Mouse (Mus musculus) forebrain, embryonic 12.5 days (tissue): ENCODE measurements around the gene Arid3a. TPM values are rescaled to one million over a fixed set of nuclear protein-coding genes. Genes with fewer than 3 reads are reported as not detected.
"Not testable (repeated sequence)": the region's sequence is repeated elsewhere in the genome, so short reads cannot be mapped to it uniquely, and the experiment has no call there.

Source experiments
- ATAC-seq: fragments of 200-750 bp; cut with Nextera tagmentation; 2 replicates; pipeline ENCODE4 v1.8.0; 2017; ENCODE audit warnings: moderate TSS enrichment; ENCODE audit not compliant: low FRiP score
- H3K27ac ChIP-seq: fragments of 300-500 bp; sonication (generic); 2 replicates; pipeline ENCODE4 v1.5.1; 2016; ENCODE audit warnings: mild to moderate bottlenecking
- H3K27me3 ChIP-seq: fragments of 300-500 bp; sonication (generic); 2 replicates; pipeline ENCODE4 v1.6.1; 2016; ENCODE audit warnings: mild to moderate bottlenecking
- H3K36me3 ChIP-seq: fragments of 300-500 bp; sonication (generic); replicated peaks from 2 replicates; pipeline ENCODE4 v1.6.1; 2016; ENCODE audit warnings: mild to moderate bottlenecking
- H3K4me1 ChIP-seq: fragments of 300-500 bp; sonication (generic); 2 replicates; pipeline ENCODE4 v1.6.1; 2016
- H3K4me2 ChIP-seq: fragments of 300-500 bp; sonication (generic); 2 replicates; pipeline ENCODE4 v1.6.1; 2016; ENCODE audit warnings: mild to moderate bottlenecking, moderate library complexity
- H3K4me3 ChIP-seq: fragments of 300-500 bp; sonication (generic); replicated peaks from 2 replicates; pipeline ENCODE4 v1.5.1; 2016; ENCODE audit warnings: mild to moderate bottlenecking
- H3K9ac ChIP-seq: fragments of 300-500 bp; sonication (generic); 2 replicates; pipeline ENCODE4 v1.6.1; 2016; ENCODE audit warnings: mild to moderate bottlenecking
- H3K9me3 ChIP-seq: fragments of 300-500 bp; sonication (generic); 2 replicates; pipeline ENCODE4 v1.6.1; 2016
- WGBS: fragments of 180-500 bp; shearing (Covaris S2); methylation state at CpG from one replicate; pipeline ENCODE4 v1.1.7; 2016; 5-methylcytosine and 5-hydroxymethylcytosine counted together
- polyA plus RNA-seq: library from polyadenylated mRNA; unstranded; fragments of >200 nt; fragmentation: Nextera tagmentation; extraction: Ambion mirVana; gene quantifications from 2 replicates; pipeline ENCODE4 v1.2.1, GENCODE M21; 2016

Arid3a gene
- polyA plus RNA-seq, 1 experiment from 2014 or later = 4.5 TPM

GRCm38 (mm10) chr10:79946752-79947322, 20.0 kb downstream of the Arid3a start:
- H3K27me3 ChIP-seq = no peaks in the 10 kb centered on the region
- no peak overlapping the region for H3K4me3 ChIP-seq
- peak overlapping the region; percentile 36; the same call in 1 of the 2 replicates for H3K27ac ChIP-seq
- H3K36me3 ChIP-seq = peaks cover 39% of the 10 kb centered on the region
- H3K9me3 ChIP-seq = no peaks in the 10 kb centered on the region
- 15% methylated on average over 7 of the region's 7 CpGs for WGBS
- no peak for ATAC-seq
- no peak overlapping the region; the same call in 1 of the 2 replicates for H3K9ac ChIP-seq
- peaks cover 31% of the 10 kb centered on the region for H3K4me1 ChIP-seq
- H3K4me2 ChIP-seq = peak overlapping the region; percentile 6; the same call in 1 of the 2 replicates

- H3K4me3 ChIP-seq = no peak overlapping the region
- ATAC-seq = no peak
- H3K27me3 ChIP-seq = no peaks in the 10 kb centered on the region
- 79% methylated on average over 6 of the region's 6 CpGs for WGBS
- H3K9me3 ChIP-seq = no peaks in the 10 kb centered on the region
- no peak overlapping the region for H3K27ac ChIP-seq
- peaks cover 31% of the 10 kb centered on the region for H3K4me1 ChIP-seq
- no peak overlapping the region for H3K9ac ChIP-seq
- peaks cover 35% of the 10 kb centered on the region for H3K36me3 ChIP-seq
- H3K4me2 ChIP-seq = no peak overlapping the region
Observed at GRCm38 (mm10) chr10:79947502-79947901, 20.7 kb downstream of the Arid3a start.

DNA sequence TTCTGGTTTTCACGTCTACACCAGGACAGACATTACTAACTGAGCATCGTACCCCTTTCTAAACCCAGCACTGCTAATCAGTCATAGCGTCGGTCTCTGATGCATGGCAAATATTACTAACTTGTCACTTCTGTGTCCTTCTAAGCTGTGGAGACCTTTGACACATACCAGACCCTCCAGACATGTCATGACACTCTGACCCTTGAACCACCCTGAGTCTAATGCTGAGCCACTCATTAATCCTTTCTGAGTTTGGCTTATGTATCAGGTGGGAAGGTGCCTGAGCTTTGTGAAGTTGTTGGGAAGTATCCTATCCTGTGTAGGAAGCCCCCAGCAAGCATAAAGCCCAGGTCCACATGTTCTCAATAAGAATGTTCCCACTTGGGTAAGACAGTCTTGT, 23.0 kb downstream of the Arid3a start:
- no peaks in the 10 kb centered on the region for H3K27me3 ChIP-seq
- no peak overlapping the region for H3K27ac ChIP-seq
- peaks cover 23% of the 10 kb centered on the region for H3K4me1 ChIP-seq
- H3K9ac ChIP-seq = no peak overlapping the region
- no peak overlapping the region for H3K4me3 ChIP-seq
- WGBS = 95% methylated on average over 4 of the region's 4 CpGs
- H3K36me3 ChIP-seq = peaks cover 42% of the 10 kb centered on the region
- H3K9me3 ChIP-seq = no peaks in the 10 kb centered on the region
- no peak overlapping the region for H3K4me2 ChIP-seq
- no peak for ATAC-seq

GRCm38 (mm10) chr10:79950661-79951060, 23.8 kb downstream of the Arid3a start:
- H3K9ac ChIP-seq = no peak overlapping the region
- no peaks in the 10 kb centered on the region for H3K27me3 ChIP-seq
- 89% methylated on average over 18 of the region's 18 CpGs for WGBS
- H3K36me3 ChIP-seq = peaks cover 42% of the 10 kb centered on the region
- ATAC-seq = no peak
- no peak overlapping the region for H3K4me2 ChIP-seq
- no peak overlapping the region for H3K27ac ChIP-seq
- peaks cover 15% of the 10 kb centered on the region for H3K4me1 ChIP-seq
- no peak overlapping the region for H3K4me3 ChIP-seq
- H3K9me3 ChIP-seq = no peaks in the 10 kb centered on the region

- H3K9ac ChIP-seq = no peak overlapping the region
- H3K9me3 ChIP-seq = no peaks in the 10 kb centered on the region
- H3K27me3 ChIP-seq = peaks cover 5% of the 10 kb centered on the region; the same call in 1 of the 2 replicates
- peaks cover 7% of the 10 kb centered on the region for H3K4me1 ChIP-seq
- ATAC-seq = no peak
- H3K4me3 ChIP-seq = no peak overlapping the region
- H3K36me3 ChIP-seq = peaks cover 35% of the 10 kb centered on the region
- WGBS = 87% methylated on average over 6 of the region's 6 CpGs
- H3K27ac ChIP-seq = no peak overlapping the region
- no peak overlapping the region for H3K4me2 ChIP-seq
Observed at GRCm38 (mm10) chr10:79953946-79954345, 27.1 kb downstream of the Arid3a start.

GRCm38 (mm10) chr10:79955691-79956090, 28.8 kb downstream of the Arid3a start:
- no peak for ATAC-seq
- Histone ChIP-seq H3K9me3 (no peaks in the 10 kb centered on the region), H3K27ac (no peak overlapping the region), H3K4me1 (peaks cover 10% of the 10 kb centered on the region), H3K9ac (0 out of 2 replicates have a peak overlapping the region, but pooled peaks have one; percentile 21), H3K4me3 (no peak overlapping the region), H3K36me3 (peaks cover 21% of the 10 kb centered on the region), H3K4me2 (no peak overlapping the region), H3K27me3 (peaks cover 5% of the 10 kb centered on the region; the same call in 1 of the 2 replicates)
- 83% methylated on average over 9 of the region's 9 CpGs for WGBS

DNA sequence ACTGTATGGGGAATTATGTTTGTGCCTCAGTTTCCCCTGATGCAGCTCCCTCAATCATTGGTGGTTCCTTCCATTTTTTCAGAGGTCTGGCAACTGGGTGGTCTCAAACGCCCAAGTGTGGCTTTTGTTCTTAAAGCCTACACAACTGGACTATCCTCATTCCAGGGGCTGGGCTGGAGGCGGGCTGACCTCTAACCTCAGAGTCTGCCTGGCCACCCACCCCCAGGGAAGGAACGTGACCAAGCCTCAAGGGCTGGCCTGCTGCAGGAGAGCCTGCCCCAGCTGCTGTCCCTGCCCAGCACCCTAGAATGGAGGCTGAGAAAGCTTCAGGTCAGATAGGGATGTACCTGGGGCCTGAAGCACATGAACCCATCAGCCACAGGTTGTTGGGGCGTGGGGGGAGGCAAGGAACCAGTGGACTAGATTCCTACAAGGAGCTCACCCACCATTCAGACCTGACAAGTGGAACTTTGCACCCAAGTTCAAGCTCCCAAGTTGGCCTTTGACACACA, 29.9 kb downstream of the Arid3a start:
- Histone ChIP-seq H3K27me3 (peaks cover 5% of the 10 kb centered on the region; the same call in 1 of the 2 replicates), H3K27ac (no peak overlapping the region), H3K4me1 (peaks cover 16% of the 10 kb centered on the region), H3K9me3 (no peaks in the 10 kb centered on the region), H3K4me2 (no peak overlapping the region), H3K4me3 (no peak overlapping the region), H3K9ac (no peak overlapping the region), H3K36me3 (peaks cover 15% of the 10 kb centered on the region)
- no peak for ATAC-seq
- 16% methylated on average over 4 of the region's 4 CpGs for WGBS

- ATAC-seq = no peak
- no peaks in the 10 kb centered on the region for H3K9me3 ChIP-seq
- H3K27me3 ChIP-seq = peaks cover 5% of the 10 kb centered on the region; the same call in 1 of the 2 replicates
- H3K4me1 ChIP-seq = peaks cover 16% of the 10 kb centered on the region
- peak overlapping the region; percentile 20; the same call in 1 of the 2 replicates for H3K27ac ChIP-seq
- H3K36me3 ChIP-seq = peaks cover 19% of the 10 kb centered on the region
- no peak overlapping the region for H3K9ac ChIP-seq
- WGBS = 17% methylated on average over 21 of the region's 21 CpGs
- H3K4me3 ChIP-seq = no peak overlapping the region
- H3K4me2 ChIP-seq = peak overlapping the region; percentile 27; the same call in 1 of the 2 replicates
Observed at GRCm38 (mm10) chr10:79958140-79958816, 31.4 kb downstream of the Arid3a start.

GRCm38 (mm10) chr10:79959412-79959811, 32.6 kb downstream of the Arid3a start:
- H3K9ac ChIP-seq, ATAC-seq, H3K27ac ChIP-seq, H3K27me3 ChIP-seq, H3K9me3 ChIP-seq: not testable (repeated sequence)
- Histone ChIP-seq H3K4me3 (peak overlapping the region; percentile 89), H3K36me3 (peaks cover 30% of the 10 kb centered on the region), H3K4me1 (peaks cover 16% of the 10 kb centered on the region), H3K4me2 (peak overlapping the region; percentile 80)
- 40% methylated on average over 10 of the region's 10 CpGs for WGBS

- Histone ChIP-seq H3K4me2 (peak within 1 kb of the TSS; percentile 80), H3K9ac (peak within 1 kb of the TSS; percentile 81), H3K27me3 (peaks cover 5% of the 10 kb centered on the region; the same call in 1 of the 2 replicates), H3K36me3 (peaks cover 36% of the 10 kb centered on the region), H3K9me3 (no peaks in the 10 kb centered on the region), H3K4me3 (peak within 1 kb of the TSS; percentile 89), H3K27ac (peak within 1 kb of the TSS; percentile 38), H3K4me1 (peaks cover 16% of the 10 kb centered on the region)
- under 1% methylated on average over 61 of the region's 61 CpGs for WGBS
- ATAC-seq = peak; percentile 95
Observed at GRCm38 (mm10) chr10:79959847-79960601, 33.2 kb downstream of the Arid3a start, which contains the start of gene Wdr18. Wdr18 (plus strand) TSS chr10:79960152.

DNA sequence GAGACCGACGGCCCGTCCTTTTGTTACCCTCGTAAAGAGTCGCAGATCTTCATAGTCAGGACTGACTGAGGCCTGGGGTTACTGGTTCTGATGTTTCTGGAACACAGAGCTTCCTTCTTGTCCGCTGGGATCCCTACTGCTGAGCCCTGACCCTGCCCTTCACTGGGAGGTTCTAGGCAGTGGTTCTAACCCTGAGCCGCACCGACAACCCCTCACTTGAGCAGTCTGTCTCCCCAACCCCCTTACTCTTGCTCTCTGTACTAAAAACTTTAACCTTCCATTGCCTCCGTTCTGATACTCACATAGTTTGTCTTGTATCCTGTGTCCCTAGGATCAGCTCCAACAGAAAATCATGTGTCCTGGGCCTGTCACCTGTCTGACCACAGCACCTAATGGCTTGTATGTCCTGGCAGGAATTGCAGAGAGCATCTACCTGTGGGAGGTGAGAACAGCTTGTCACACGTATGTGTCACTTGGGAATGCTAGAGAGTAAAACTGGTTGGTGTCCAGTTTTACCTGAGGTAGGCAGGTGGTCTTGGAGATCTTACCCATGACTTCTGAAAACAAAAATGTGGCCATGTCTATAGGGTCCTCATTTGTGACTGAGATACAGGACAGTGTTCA, 33.9 kb downstream of the Arid3a start:
- WGBS = 15% methylated on average over 10 of the region's 10 CpGs

More for the DNA sequence above, 33.9 kb downstream of the Arid3a start:
- H3K36me3 ChIP-seq = peaks cover 44% of the 10 kb centered on the region
- H3K9ac ChIP-seq = peak overlapping the region; percentile 81
- H3K4me2 ChIP-seq = peak overlapping the region; percentile 80
- H3K27me3 ChIP-seq = peaks cover 5% of the 10 kb centered on the region; the same call in 1 of the 2 replicates
- H3K4me1 ChIP-seq = peaks cover 16% of the 10 kb centered on the region
- no peak overlapping the region for H3K27ac ChIP-seq
- H3K4me3 ChIP-seq = peak overlapping the region; percentile 89
- ATAC-seq = no peak
- H3K9me3 ChIP-seq = no peaks in the 10 kb centered on the region
